Mouse (Mus musculus) embryo, embryonic 9.5 days (tissue): ENCODE measurements around the gene Akap7.

Source experiments
- DNase-seq: peaks from one replicate; pipeline ENCODE4 v3.0.0-alpha.2; 2017; ENCODE audit errors: extremely low spot score

Akap7 gene

GRCm38 (mm10) chr10:25133581-25133980, 174.1 kb downstream of the Akap7 start:
- no peak for DNase-seq

GRCm38 (mm10) chr10:25128455-25128863, 179.2 kb downstream of the Akap7 start:
- no peak for DNase-seq

GRCm38 (mm10) chr10:25126035-25126434, 181.6 kb downstream of the Akap7 start:
- DNase-seq = no peak

- no peak for DNase-seq
Observed at GRCm38 (mm10) chr10:25120871-25121554, 186.7 kb downstream of the Akap7 start.
